Mouse (Mus musculus) bone marrow macrophage, adult 2 months (primary cell): ENCODE measurements around the gene Gm21190.
"Not testable (repeated sequence)": the region's sequence is repeated elsewhere in the genome, so short reads cannot be mapped to it uniquely, and the experiment has no call there.

Experiments
- CTCF ChIP-seq: IDR thresholded peaks from 2 replicates; pipeline ENCODE4 v1.5.1; 2012; ENCODE audit warnings: low read depth, mild to moderate bottlenecking, low read length, moderate library complexity
- POLR2A ChIP-seq: IDR thresholded peaks from 2 replicates; pipeline ENCODE4 v1.6.1; 2012; ENCODE audit warnings: mild to moderate bottlenecking, low read depth, low read length, borderline replicate concordance

GRCm38 (mm10) chr5:15482815-15483214, 46.2 kb downstream of the Gm21190 start:
- TF ChIP-seq CTCF, POLR2A: not testable (repeated sequence)
